Mouse (Mus musculus) liver, embryonic 15.5 days (tissue): ENCODE data around the gene Sncg. TPM values are rescaled to one million over a fixed set of nuclear protein-coding genes. Genes with fewer than 3 reads are reported as not detected.

Experiments used
- ATAC-seq: fragments of 200-750 bp; cut with Nextera tagmentation; 2 replicates; pipeline ENCODE4 v1.8.0; 2017; ENCODE audit warnings: moderate number of reproducible peaks, mild to moderate bottlenecking, moderate library complexity; ENCODE audit not compliant: insufficient read depth
- H3K27ac ChIP-seq: fragments of 300-500 bp; sonication (generic); replicated peaks from 2 replicates; pipeline ENCODE4 v1.5.1; 2015; ENCODE audit warnings: mild to moderate bottlenecking, inconsistent platforms
- H3K27me3 ChIP-seq: fragments of 300-500 bp; sonication (generic); 2 replicates; pipeline ENCODE4 v1.6.1; 2015; ENCODE audit warnings: mild to moderate bottlenecking, inconsistent platforms
- H3K36me3 ChIP-seq: fragments of 300-500 bp; sonication (generic); replicated peaks from 2 replicates; pipeline ENCODE4 v1.6.1; 2015; ENCODE audit warnings: moderate library complexity, mild to moderate bottlenecking, inconsistent platforms
- H3K4me1 ChIP-seq: fragments of 300-500 bp; sonication (generic); replicated peaks from 2 replicates; pipeline ENCODE4 v1.6.1; 2015; ENCODE audit warnings: inconsistent platforms
- H3K4me2 ChIP-seq: fragments of 300-500 bp; sonication (generic); 2 replicates; pipeline ENCODE4 v1.6.1; 2015; ENCODE audit warnings: moderate library complexity, mild to moderate bottlenecking, inconsistent platforms
- H3K4me3 ChIP-seq: fragments of 300-500 bp; sonication (generic); replicated peaks from 2 replicates; pipeline ENCODE4 v1.5.1; 2015; ENCODE audit warnings: mild to moderate bottlenecking, inconsistent platforms
- H3K9ac ChIP-seq: fragments of 300-500 bp; sonication (generic); 2 replicates; pipeline ENCODE4 v1.6.1; 2015; ENCODE audit warnings: moderate library complexity, mild to moderate bottlenecking, inconsistent platforms
- H3K9me3 ChIP-seq: fragments of 300-500 bp; sonication (generic); replicated peaks from 2 replicates; pipeline ENCODE4 v1.6.1; 2016; ENCODE audit warnings: inconsistent platforms
- WGBS: fragments of 180-500 bp; shearing (Covaris S2); methylation state at CpG from one replicate; pipeline ENCODE4 v1.1.7; 2015; ENCODE audit warnings: mixed read lengths; ENCODE audit not compliant: insufficient replicate concordance; 5-methylcytosine and 5-hydroxymethylcytosine counted together
- polyA plus RNA-seq: library from polyadenylated mRNA; unstranded; fragments of >200 nt; fragmentation: Nextera tagmentation; extraction: Ambion mirVana; gene quantifications from 2 replicates; pipeline ENCODE4 v1.2.1, GENCODE M21; 2015

The Sncg gene
- polyA plus RNA-seq, 1 experiment from 2014 or later = 0.21 TPM

DNA sequence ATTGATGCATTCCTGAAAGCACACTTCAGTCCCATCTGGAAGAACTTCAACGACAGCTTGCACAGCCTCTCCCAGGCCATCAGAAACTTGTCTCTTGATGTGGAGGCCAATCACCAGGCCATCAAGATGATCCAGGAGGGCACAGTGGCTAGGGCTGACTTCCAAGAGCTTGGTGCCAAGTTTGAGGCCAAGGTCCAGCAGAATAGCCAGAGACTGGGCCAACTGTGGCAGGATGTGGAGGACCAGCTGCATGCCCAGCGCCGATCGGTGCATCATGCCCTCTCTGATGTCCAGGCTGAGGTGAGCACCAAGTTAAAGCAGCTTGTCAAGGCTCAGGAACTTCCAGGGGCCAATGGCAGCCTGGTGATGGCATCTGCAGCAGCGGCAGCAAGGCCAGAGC lies 23.3 kb upstream of the Sncg start:
- no peaks in the 10 kb centered on the region for H3K36me3 ChIP-seq
- H3K27me3 ChIP-seq = no peaks in the 10 kb centered on the region
- WGBS = 74% methylated on average over 5 of the region's 5 CpGs
- no peak overlapping the region for H3K4me2 ChIP-seq
- H3K4me1 ChIP-seq = no peaks in the 10 kb centered on the region
- no peak overlapping the region for H3K27ac ChIP-seq
- no peak overlapping the region for H3K9ac ChIP-seq
- ATAC-seq = no peak
- no peak overlapping the region for H3K4me3 ChIP-seq
- H3K9me3 ChIP-seq = no peaks in the 10 kb centered on the region

DNA sequence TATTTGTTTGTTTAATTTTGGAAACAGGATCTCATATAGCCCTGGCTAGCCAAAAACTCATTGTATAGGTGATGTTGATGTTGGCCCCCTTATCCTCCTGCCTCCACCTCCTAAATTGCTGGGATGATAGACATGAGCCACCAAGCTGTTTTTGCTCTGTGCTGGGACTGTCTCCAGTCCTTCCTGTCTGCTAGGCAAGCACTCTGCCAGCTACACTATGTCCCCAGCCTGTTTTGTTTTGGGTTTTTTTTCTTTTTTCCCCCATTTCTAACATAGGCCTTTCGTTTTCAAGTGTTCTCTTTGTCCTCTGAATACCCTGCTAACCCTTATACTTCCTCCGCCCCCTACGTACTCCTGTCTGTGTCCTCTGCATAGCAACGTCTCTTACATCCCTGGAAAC lies 18.7 kb upstream of the Sncg start:
- H3K27ac ChIP-seq = no peak overlapping the region
- no peak for ATAC-seq
- WGBS = 53% methylated on average over 4 of the region's 4 CpGs

DNA sequence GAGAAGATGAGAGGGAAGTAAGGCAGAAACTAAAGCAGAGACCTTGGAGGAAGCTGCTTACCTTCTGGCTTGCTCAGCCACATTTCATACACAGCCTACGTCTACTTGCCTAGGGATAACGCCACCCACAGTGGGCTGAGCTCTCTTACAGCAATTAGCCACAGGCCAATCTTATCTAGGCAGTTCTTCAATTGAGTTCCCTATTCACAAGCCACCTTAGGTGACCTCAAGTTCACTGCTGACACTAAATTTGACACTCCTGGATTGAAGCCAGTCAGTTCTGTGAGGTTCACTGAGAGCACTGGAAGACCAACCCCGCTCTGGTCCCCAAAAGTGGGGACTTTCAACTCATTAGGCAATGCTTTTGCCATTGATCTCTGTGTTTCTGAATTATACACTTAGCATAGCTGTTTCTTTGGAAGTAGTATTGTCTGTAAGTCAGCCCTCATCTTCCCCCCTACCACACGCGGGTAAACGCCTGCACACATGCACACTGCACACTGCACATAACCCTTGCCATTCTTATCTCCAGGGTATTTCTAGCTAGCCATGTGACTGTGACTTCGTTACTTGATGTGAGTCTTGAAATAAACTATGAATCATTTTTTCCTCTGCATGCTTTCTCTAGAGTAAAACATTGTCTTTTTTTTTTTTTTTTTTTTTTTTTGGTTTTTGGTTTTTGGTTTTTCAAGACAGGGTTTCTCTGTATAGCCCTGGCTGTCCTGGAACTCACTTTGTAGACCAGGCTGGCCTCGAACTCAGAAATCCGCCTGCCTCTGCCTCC lies 8.5 kb upstream of the Sncg start:
- Histone ChIP-seq H3K4me1 (no peaks in the 10 kb centered on the region), H3K36me3 (no peaks in the 10 kb centered on the region), H3K4me2 (no peak overlapping the region), H3K9ac (no peak overlapping the region), H3K27ac (no peak overlapping the region), H3K27me3 (no peaks in the 10 kb centered on the region), H3K4me3 (no peak overlapping the region), H3K9me3 (no peaks in the 10 kb centered on the region)
- no peak for ATAC-seq
- 70% methylated on average over 9 of the region's 9 CpGs for WGBS

More for the DNA sequence above, 18.7 kb upstream of the Sncg start:
- no peak overlapping the region for H3K4me2 ChIP-seq
- no peaks in the 10 kb centered on the region for H3K27me3 ChIP-seq
- no peaks in the 10 kb centered on the region for H3K36me3 ChIP-seq
- no peaks in the 10 kb centered on the region for H3K9me3 ChIP-seq
- H3K4me3 ChIP-seq = no peak overlapping the region
- H3K4me1 ChIP-seq = no peaks in the 10 kb centered on the region
- H3K9ac ChIP-seq = no peak overlapping the region

DNA sequence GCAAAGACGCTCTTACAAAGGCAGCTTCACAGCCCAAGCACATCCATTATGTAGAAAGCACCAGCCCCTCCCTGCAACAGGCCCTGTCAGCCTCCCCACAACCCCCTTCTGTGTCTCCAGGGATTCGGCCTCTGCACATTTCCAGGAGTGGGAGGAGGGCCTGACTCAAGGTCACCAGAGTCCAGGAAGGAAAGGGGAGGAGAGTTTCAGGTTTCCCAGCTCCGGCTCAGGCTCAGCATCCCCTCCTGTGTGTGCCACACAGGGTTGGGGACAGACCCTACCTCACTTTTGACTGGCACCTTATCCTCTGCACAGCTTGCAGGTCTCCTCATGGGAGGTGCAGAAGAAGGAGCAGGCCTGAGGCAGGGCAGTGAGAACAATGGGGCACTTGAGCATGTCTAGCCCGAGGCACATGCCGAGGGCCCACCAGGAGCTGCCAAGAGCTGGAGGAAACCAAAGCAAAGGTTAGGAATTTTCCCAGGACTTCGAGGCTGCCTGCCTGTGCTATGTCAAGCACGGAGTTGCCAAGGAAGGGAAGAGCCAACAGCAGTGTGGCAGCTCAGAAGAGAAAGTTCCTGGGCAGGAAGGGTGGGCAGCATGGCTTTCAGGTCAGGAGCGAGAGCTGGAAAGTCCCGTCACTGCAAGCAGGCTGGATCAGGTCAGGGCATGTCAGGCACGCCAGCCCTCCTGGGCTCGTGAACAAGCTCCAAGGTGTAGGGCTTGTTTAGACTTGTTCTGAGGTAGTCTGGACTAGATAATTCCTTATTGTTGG lies 4.2 kb upstream of the Sncg start:
- H3K4me3 ChIP-seq = no peak overlapping the region
- H3K27ac ChIP-seq = no peak overlapping the region
- H3K4me1 ChIP-seq = no peaks in the 10 kb centered on the region
- WGBS = 53% methylated on average over 11 of the region's 11 CpGs
- H3K9me3 ChIP-seq = no peaks in the 10 kb centered on the region
- H3K27me3 ChIP-seq = no peaks in the 10 kb centered on the region
- H3K4me2 ChIP-seq = no peak overlapping the region
- ATAC-seq = no peak
- no peaks in the 10 kb centered on the region for H3K36me3 ChIP-seq
- no peak overlapping the region for H3K9ac ChIP-seq

DNA sequence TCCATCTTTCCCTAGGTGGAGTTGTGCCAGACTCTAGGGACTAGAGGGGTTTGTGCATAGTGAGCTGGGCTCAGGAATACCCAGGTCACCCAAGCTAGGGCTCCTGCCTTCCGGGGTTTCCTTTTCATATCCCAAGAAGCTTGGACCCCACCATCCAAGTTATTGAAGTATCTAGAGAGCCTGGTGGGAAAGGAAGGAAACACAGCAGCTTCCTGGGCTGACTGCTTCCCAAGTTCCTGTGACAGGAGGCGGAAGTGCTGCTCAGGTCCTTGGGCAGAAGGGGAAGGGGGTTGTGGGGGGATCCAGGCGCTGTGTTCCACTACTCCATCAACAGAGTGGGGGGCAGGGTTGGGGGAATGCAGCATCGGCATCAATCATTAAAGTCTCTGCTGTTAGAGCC lies 2.5 kb upstream of the Sncg start:
- no peak overlapping the region for H3K4me3 ChIP-seq
- H3K27ac ChIP-seq = no peak overlapping the region
- H3K27me3 ChIP-seq = no peaks in the 10 kb centered on the region
- no peaks in the 10 kb centered on the region for H3K4me1 ChIP-seq
- no peak overlapping the region for H3K4me2 ChIP-seq
- H3K36me3 ChIP-seq = no peaks in the 10 kb centered on the region
- ATAC-seq = no peak
- H3K9ac ChIP-seq = no peak overlapping the region
- H3K9me3 ChIP-seq = no peaks in the 10 kb centered on the region
- WGBS = 52% methylated on average over 4 of the region's 4 CpGs

DNA sequence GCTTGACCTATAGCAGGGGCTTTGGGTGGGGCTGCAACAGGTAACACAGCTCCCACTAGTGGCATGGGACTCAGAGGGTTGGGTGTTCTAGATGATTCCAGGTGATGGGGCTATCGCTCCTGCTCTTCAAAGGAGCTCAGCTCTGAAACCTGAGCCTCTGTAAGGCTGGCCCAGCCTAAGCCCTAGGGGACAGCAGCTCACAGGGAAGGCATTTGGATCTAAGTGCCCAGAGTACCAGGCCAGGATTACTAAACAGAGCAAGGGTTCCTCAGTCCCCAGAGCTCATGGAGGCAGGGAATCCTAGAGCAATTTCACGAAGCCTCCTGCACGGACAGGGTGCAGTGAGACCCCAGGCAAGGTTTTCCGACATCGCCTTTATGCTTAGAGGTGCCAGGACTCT lies 1.4 kb upstream of the Sncg start:
- 72% methylated on average over 5 of the region's 5 CpGs for WGBS
- Histone ChIP-seq H3K4me1 (no peaks in the 10 kb centered on the region), H3K4me2 (no peak overlapping the region), H3K36me3 (no peaks in the 10 kb centered on the region), H3K4me3 (0 out of 2 replicates have a peak overlapping the region, but pooled peaks have one; percentile 12), H3K9ac (no peak overlapping the region), H3K9me3 (no peaks in the 10 kb centered on the region), H3K27ac (no peak overlapping the region), H3K27me3 (no peaks in the 10 kb centered on the region)
- ATAC-seq = no peak

DNA sequence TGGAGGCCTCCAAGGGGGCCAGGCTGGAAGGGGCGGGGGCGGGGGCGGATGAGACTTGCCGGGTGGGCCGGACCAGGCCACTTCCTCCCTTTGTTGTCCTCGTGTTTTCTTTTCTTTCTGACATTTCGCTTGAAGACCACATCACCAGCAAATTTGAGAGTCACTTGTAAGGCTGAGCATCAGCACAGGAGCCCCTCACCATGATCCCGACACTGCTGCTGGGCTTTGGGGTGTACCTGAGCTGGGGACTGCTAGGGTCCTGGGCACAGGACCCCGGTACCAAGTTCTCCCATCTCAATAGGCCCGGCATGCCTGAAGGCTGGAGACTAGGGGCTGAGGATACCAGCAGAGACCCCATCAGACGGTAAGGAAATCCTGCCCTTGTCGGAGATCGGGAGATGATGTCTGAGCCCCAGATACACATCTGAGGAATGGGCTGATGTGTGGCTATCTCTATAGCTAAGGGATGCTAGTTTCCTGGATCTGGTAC lies 871 bp upstream of the Sncg start, which contains the start of gene Mmrn2:
Mmrn2 (plus strand) TSS at position 51 of the 490 bp plus-strand sequence.
- 44% methylated on average over 13 of the region's 13 CpGs for WGBS
- 0 out of 2 replicates have a peak within 1 kb of the TSS, but pooled peaks have one; percentile 12 for H3K4me3 ChIP-seq
- no peak within 1 kb of the TSS for H3K4me2 ChIP-seq
- ATAC-seq = no peak
- no peaks in the 10 kb centered on the region for H3K4me1 ChIP-seq
- no peak within 1 kb of the TSS for H3K9ac ChIP-seq
- no peak within 1 kb of the TSS for H3K27ac ChIP-seq
- H3K27me3 ChIP-seq = no peaks in the 10 kb centered on the region
- H3K9me3 ChIP-seq = no peaks in the 10 kb centered on the region
- H3K36me3 ChIP-seq = no peaks in the 10 kb centered on the region

DNA sequence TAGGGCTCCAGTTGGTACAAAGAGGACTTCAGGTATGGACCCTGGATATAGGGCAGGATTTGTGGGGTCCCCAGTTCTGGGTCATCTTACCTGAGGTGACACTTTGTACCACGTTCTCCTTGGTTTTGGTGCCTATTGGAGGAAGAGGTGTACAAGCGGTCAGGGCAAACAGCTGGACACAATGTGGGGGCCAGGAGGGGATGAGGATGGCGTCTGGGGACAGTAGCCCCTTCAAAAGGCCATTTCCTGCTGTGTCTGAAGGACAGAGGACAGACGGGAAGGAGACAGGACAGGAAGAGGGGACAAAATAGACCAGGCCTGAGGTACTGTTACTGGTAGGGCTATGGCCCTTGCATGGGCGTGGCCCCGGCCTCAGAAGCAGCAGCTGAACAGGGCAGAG lies 1.0 kb downstream of the Sncg start:
- Histone ChIP-seq H3K4me3 (no peak overlapping the region), H3K4me2 (no peak overlapping the region), H3K4me1 (no peaks in the 10 kb centered on the region), H3K36me3 (no peaks in the 10 kb centered on the region), H3K9me3 (no peaks in the 10 kb centered on the region), H3K27ac (no peak overlapping the region), H3K27me3 (no peaks in the 10 kb centered on the region), H3K9ac (no peak overlapping the region)
- no peak for ATAC-seq
- 49% methylated on average over 6 of the region's 6 CpGs for WGBS

DNA sequence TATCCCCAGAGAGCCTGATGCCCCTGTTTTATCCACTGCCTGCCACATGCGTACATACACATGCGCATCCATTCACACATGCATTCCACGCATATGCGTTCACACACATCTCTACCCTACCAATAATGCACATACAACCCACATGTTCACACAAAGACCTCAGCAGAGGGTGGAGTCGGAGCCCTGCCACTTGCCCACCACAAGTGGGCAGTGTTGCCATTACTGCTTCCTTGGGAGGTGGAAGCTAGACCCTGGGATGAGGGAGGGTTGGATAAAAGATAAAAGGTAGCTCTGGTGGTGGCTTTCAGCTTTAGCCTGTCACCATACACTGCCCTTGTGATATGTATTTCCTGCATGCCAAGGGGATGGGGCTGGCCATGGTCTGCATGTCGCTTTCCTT lies 1.9 kb downstream of the Sncg start:
- H3K4me3 ChIP-seq = no peak overlapping the region
- no peak overlapping the region for H3K4me2 ChIP-seq
- no peaks in the 10 kb centered on the region for H3K4me1 ChIP-seq
- no peak for ATAC-seq
- WGBS = 70% methylated on average over 6 of the region's 6 CpGs
- H3K9me3 ChIP-seq = no peaks in the 10 kb centered on the region
- no peak overlapping the region for H3K9ac ChIP-seq
- H3K36me3 ChIP-seq = no peaks in the 10 kb centered on the region
- H3K27me3 ChIP-seq = no peaks in the 10 kb centered on the region
- H3K27ac ChIP-seq = no peak overlapping the region

DNA sequence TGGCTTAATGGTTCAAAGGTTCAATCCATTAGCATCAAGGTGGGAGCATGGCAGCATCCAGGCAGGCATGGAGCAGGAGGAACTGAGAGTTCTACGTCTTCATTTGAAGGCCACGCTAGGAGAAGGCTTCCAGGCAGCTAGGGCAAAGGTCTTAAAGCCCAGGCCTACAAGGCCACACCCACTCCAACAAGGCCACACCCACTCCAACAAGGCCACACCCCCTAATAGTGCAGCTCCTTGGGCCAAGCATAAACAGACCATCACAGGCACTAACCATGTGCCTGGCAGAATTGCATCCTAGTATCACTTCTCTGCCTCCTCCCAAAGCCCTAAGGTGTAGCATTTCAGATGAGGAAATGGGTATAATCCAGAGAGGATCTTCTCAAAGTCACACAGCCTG lies 2.8 kb downstream of the Sncg start:
- no peaks in the 10 kb centered on the region for H3K9me3 ChIP-seq
- 63% methylated on average over 2 of the region's 2 CpGs for WGBS
- ATAC-seq = no peak
- H3K36me3 ChIP-seq = no peaks in the 10 kb centered on the region
- H3K4me2 ChIP-seq = no peak overlapping the region
- no peaks in the 10 kb centered on the region for H3K4me1 ChIP-seq
- no peaks in the 10 kb centered on the region for H3K27me3 ChIP-seq
- no peak overlapping the region for H3K9ac ChIP-seq
- H3K4me3 ChIP-seq = no peak overlapping the region
- no peak overlapping the region for H3K27ac ChIP-seq

DNA sequence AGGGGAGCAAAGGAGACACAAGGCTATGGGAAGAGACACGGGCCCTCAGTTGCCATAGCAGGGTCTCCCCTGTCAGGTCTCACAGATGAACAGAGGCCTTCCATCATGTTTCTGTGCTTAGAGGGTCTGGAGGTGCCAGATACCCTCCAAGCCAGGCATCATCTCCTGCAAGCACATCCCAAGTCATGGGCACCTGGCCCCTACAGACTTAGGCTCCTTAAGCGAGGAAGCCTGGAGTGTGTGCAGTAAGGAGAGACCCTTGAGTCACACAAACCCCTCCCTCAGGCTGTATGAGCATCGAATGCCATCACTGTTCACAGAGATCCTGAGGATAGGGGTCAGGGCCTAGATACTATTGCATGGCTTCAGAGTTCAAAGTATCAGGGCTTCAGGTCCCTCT lies 3.7 kb downstream of the Sncg start:
- no peak overlapping the region for H3K4me3 ChIP-seq
- no peaks in the 10 kb centered on the region for H3K36me3 ChIP-seq
- H3K9me3 ChIP-seq = no peaks in the 10 kb centered on the region
- no peak overlapping the region for H3K9ac ChIP-seq
- WGBS = 50% methylated on average over 3 of the region's 3 CpGs
- no peaks in the 10 kb centered on the region for H3K4me1 ChIP-seq
- no peak overlapping the region for H3K4me2 ChIP-seq
- no peaks in the 10 kb centered on the region for H3K27me3 ChIP-seq
- no peak overlapping the region for H3K27ac ChIP-seq
- no peak for ATAC-seq
